Mouse (Mus musculus) adrenal gland, postnatal 14 days (tissue): Measurements from ENCODE around the gene Ocrl. TPM values are rescaled to one million over a fixed set of nuclear protein-coding genes. Genes with fewer than 3 reads are reported as not detected.

Source experiments
- DNase-seq: peaks from one replicate; pipeline ENCODE4 v3.0.0; 2021; ENCODE audit warnings: mixed read lengths
- long read RNA-seq, 2 experiments: library from polyadenylated mRNA; stranded (forward); transcript quantifications; one replicate each; pipeline ENCODE4 v2.0.0; 2021
- total RNA-seq: library from RNA; stranded (reverse); gene quantifications from 2 replicates; pipeline ENCODE4 v1.2.3, GENCODE M21; 2021

The Ocrl gene
- 42.8 and 44.6 TPM in 2 replicates for total RNA-seq
- long read RNA-seq, experiment 1, partial matches to known transcripts: 11 of 16 reads
- long read RNA-seq, experiment 1, other reads (novel, unspliced or antisense): 4 of 16 reads
- long read RNA-seq, experiment 2, full-length matches to known transcripts: 2 of 11 reads
- long read RNA-seq, experiment 2, partial matches to known transcripts: 2 of 11 reads
- long read RNA-seq, experiment 2, other reads (novel, unspliced or antisense): 7 of 11 reads

DNA sequence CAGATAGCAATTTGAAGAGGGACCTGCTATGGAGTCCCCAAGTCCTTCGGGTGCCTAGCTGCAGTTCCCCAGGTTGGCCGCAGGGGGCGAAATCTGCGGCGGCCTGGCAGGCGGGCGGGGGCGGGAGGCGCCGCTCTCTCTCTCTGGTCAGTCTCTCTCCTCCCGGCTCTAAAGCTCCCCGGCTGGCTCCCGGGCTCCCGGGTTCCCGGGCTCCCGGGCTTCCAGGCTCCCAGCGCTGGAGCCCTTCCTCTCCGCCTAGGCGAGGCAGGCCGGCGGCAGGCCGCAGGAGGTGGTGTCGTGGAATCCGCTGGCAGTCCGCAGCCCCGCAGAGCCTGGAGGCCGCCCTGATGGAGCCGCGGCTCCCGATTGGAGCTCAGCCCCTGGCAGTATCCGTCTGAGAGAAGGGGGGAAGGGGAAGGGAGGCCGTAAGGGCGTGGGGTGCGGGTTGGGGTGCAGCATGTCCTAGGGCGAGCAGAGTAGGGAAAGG, at the start of gene Ocrl:
Gene Ocrl, plus strand, starts transcription at position 82 of the 487 bp plus-strand sequence.
- DNase-seq: peak; percentile 85

GRCm38 (mm10) chrX:47880052-47880451, 32.1 kb upstream of the Ocrl start:
- peak; percentile 40 for DNase-seq

DNA sequence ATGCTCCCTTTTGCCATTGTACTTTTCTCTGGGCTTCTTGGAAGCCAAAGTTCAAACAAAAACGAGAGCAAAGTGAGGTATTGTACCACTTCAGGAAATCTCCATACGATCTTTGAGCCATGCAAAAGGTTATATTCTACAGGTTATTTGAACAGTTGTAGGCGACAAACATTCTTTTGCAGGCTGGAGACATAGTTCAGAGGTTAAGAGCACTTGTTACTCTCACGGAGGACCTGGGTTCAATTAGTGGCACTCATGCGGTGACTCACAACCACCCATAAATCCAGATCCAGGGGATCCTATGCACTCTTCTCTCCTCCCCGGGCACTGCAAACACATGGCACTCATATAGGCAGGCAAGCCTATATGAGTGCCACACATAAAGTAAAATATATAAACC, 29.4 kb upstream of the Ocrl start:
- DNase-seq: no peak

DNA sequence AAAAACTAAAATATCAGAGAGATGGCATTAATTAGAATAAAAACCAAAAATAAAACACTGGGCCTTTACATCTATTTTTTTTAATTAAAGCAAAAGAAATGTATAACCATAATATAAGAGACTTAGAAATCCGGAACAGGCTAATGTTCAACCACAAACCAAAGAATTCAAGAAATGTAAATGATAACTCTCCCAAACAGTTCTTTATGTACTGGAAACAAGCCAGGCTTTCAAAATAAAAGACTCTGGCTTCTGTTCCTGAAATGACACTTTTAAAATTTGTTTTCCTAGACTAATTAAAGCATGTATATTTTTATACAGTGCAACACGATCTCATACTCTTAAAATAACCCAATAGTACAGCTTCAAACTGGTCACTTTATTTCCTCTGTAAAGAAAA, 24.8 kb upstream of the Ocrl start:
- no peak for DNase-seq

DNA sequence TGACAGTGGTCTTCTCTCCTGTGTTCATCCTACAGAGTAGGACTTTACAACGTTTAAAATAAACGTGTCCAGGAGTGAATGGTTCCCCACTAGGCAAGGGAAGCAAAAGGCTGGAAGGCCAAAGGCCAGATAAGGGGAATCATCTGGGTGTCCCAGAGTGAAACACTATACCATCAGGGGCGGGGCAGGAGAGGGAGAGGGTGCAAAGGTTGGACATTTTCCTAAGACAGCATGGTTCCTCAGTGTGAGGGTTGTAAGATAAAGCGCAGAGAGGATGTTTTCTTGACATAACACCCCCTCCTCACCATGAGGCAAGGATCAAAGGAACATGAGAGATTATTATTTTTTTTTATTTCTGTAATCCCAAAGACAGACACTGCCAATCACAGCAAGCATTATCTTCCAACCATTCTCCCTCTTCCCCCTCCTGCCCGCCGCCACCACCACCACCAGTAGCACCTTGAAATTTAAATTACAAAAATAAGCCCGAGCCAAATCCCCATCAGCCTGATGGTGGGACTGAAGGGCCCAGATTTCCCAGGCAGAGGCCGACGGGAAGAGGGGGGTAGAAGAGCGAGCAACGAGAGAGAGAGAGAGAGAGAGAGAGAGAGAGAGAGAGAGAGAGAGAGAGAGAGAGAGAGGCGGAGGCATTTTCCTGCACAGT, 20.8 kb upstream of the Ocrl start:
- peak; percentile 22 for DNase-seq

- no peak for DNase-seq
Observed at GRCm38 (mm10) chrX:47891907-47892430, 20.2 kb upstream of the Ocrl start.

DNA sequence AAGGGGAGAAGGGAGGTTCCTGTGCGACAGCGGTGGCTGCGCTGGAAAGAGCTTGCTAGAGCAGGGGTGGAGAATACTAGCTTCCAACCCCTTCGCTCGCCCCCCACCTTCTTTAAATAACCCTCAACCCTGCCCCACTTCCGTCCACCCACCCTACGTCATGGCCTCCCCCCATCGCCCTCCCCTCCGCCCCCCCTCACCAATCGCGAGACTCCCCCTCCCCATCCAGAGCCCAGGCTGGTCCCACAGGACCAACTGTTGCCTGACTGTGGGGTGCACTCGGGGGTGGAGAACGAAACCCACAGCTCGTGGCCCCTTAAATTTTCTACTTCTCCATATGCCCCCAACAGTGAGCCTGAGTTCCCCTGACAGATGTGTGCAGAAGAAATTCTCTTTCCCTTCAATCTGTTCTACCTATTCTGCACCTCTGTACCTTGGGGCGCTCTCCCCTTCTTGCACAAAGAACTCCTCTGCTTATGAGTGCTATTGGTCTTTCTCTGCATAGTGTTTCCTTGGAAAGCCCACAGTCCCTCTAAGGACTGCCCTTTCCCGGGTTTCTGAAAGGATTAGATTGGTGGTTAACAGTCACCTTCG, 19.7 kb upstream of the Ocrl start, which contains the start of gene Smarca1:
Gene Smarca1, minus strand, starts transcription at position 544 of the 594 bp plus-strand sequence.
- peak; percentile 30 for DNase-seq

- peak; percentile 15 for DNase-seq
Observed at GRCm38 (mm10) chrX:47912904-47913542, 836 bp downstream of the Ocrl start.

- DNase-seq: peak; percentile 14
Observed at GRCm38 (mm10) chrX:47913543-47913938, 1.4 kb downstream of the Ocrl start.

- peak; percentile 15 for DNase-seq
Observed at GRCm38 (mm10) chrX:47916831-47917230, 4.6 kb downstream of the Ocrl start.

GRCm38 (mm10) chrX:47920541-47920940, 8.4 kb downstream of the Ocrl start:
- DNase-seq: no peak

- DNase-seq: no peak
Observed at GRCm38 (mm10) chrX:47927981-47928380, 15.8 kb downstream of the Ocrl start.

- no peak for DNase-seq
Observed at GRCm38 (mm10) chrX:47930449-47930848, 18.3 kb downstream of the Ocrl start.

DNA sequence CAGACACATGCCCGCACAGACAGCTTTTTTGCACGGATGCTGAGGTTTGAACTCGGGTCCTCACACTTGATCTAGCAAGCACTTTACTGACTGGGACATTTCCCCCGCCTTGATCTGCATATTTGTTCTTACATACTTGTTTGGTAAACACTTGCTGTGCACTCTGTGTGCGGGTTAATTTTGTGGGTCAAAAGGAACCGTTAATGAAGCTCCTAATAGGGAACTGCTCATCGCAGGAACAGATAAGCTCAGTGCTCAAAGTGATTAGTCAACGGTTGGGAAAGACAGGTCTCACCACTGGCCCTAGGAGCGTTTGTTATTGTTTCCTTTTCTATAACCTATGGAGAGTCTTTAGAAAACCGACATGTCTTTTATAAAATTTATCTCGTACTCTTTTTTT, 22.2 kb downstream of the Ocrl start:
- no peak for DNase-seq

DNA sequence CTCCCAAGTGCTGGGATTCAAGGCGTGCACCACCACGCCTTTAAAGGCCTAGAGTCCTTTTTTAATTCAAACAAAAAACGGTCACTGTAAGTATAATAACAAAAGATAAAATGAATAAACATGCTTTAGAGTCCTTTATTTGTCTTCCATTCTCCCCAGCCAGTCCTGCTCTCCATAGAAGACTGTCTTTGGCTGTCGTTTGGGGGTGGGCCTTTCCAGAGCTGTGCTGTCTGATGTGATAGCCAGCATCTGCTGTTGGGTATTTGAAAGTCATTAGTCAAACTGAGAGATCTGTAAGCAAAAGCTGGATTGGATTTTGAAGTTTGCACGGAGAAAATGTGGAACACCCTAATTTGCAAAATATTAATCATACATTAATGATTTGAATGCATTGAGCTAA, 24.7 kb downstream of the Ocrl start:
- DNase-seq: no peak

DNA sequence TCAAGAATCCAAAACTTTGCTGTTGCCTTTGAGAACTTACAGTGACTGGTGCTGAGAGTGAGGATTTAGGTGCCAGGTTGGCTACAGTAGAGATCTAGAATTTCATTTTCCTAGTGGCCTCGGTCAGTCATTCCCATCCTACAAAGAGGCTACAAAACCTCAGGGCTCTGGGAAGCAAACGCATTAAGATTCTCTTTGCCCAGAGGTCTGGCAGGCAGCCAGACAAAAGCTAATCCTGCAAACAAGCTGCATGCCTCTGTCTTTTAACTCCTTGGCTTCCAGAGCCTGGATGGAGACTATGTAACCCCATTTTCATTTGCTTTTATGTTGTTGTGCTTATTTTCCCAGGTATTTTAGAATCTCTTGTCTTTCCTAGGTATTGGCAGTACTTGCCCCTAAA, 25.6 kb downstream of the Ocrl start:
- DNase-seq: peak; percentile 35

- DNase-seq: no peak
Observed at GRCm38 (mm10) chrX:47949729-47950128, 37.5 kb downstream of the Ocrl start.

- no peak for DNase-seq
Observed at GRCm38 (mm10) chrX:47962579-47962978, 50.4 kb downstream of the Ocrl start.

DNA sequence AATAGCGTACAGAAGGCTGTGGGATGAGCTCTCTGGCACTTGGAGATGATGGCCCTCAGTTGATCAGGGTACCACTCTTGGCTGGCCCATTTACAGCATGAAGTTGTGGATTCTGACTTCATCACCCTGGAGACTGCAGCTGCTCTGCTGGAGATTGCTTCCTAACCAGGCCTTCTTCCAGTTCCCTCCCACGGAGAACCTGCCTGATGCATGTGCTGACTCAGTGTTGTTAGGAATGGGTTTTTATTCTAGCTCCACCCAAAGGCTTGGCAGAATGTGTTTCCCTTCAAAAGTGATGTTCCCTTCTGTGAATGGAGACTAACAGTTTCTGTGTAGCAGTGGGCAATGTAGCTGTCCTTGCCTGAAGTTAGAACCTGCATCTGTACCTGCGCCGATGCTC, 58.2 kb downstream of the Ocrl start:
- DNase-seq: no peak

GRCm38 (mm10) chrX:47970864-47971263, 58.7 kb downstream of the Ocrl start:
- DNase-seq: no peak

- no peak for DNase-seq
Observed at GRCm38 (mm10) chrX:47971366-47972128, 59.4 kb downstream of the Ocrl start.

GRCm38 (mm10) chrX:47976551-47976950, 64.4 kb downstream of the Ocrl start:
- DNase-seq: no peak
